Mouse (Mus musculus) limb, embryonic 11.5 days (tissue): ENCODE data around the gene Sox6. TPM values are rescaled to one million over a fixed set of nuclear protein-coding genes. Genes with fewer than 3 reads are reported as not detected.
A peak's percentile ranks its signal among the peaks of the same experiment; 100 is the strongest.

Experiments used
- ATAC-seq: fragments of 200-750 bp; cut with Nextera tagmentation; 2 replicates; pipeline ENCODE4 v1.8.0; 2017; ENCODE audit warnings: low read depth; ENCODE audit not compliant: insufficient number of reproducible peaks, low FRiP score, low TSS enrichment
- DNase-seq: peaks from one replicate; pipeline ENCODE4 v3.0.0-alpha.2; 2015; ENCODE audit warnings: low spot score
- H3K27ac ChIP-seq: fragments of 300-500 bp; sonication (generic); replicated peaks from 2 replicates; pipeline ENCODE4 v1.5.1; 2014; ENCODE audit warnings: low read depth, mild to moderate bottlenecking, low read length
- H3K27me3 ChIP-seq: fragments of 300-500 bp; sonication (generic); 2 replicates; pipeline ENCODE4 v1.6.1; 2014; ENCODE audit warnings: mild to moderate bottlenecking, low read length, mixed read lengths; ENCODE audit not compliant: control insufficient read depth, insufficient read depth
- H3K36me3 ChIP-seq: fragments of 300-500 bp; sonication (generic); 2 replicates; pipeline ENCODE4 v1.6.1; 2014; ENCODE audit warnings: mild to moderate bottlenecking, low read length, moderate library complexity, mixed read lengths; ENCODE audit not compliant: control insufficient read depth, insufficient read depth
- H3K4me1 ChIP-seq: fragments of 300-500 bp; sonication (generic); 2 replicates; pipeline ENCODE4 v1.6.1; 2014; ENCODE audit warnings: low read length, mixed read lengths; ENCODE audit not compliant: control insufficient read depth, insufficient read depth
- H3K4me2 ChIP-seq: fragments of 300-500 bp; sonication (generic); 2 replicates; pipeline ENCODE4 v1.6.1; 2014; ENCODE audit warnings: low read depth, mild to moderate bottlenecking, moderate library complexity; ENCODE audit not compliant: severe bottlenecking
- H3K4me3 ChIP-seq: fragments of 300-500 bp; sonication (generic); 2 replicates; pipeline ENCODE4 v1.5.1; 2014; ENCODE audit warnings: low read depth, low read length
- H3K9ac ChIP-seq: fragments of 300-500 bp; sonication (generic); 2 replicates; pipeline ENCODE4 v1.6.1; 2014; ENCODE audit warnings: mild to moderate bottlenecking, low read length
- H3K9me3 ChIP-seq: fragments of 300-500 bp; sonication (generic); 2 replicates; pipeline ENCODE4 v1.6.1; 2016; ENCODE audit warnings: low read length; ENCODE audit not compliant: control insufficient read depth
- WGBS: fragments of 180-500 bp; shearing (Covaris S2); extraction: QIAGEN DNeasy Blood & Tissue Kit; methylation state at CpG from one replicate; pipeline ENCODE4 v1.1.7; 2014; 5-methylcytosine and 5-hydroxymethylcytosine counted together
- polyA plus RNA-seq: library from polyadenylated mRNA; unstranded; fragments of >200 nt; fragmentation: Nextera tagmentation; extraction: Ambion mirVana; gene quantifications from 2 replicates; pipeline ENCODE4 v1.2.1, GENCODE M21; 2014

Gene Sox6
- polyA plus RNA-seq, 1 experiment from 2014 or later = 58.1 TPM

DNA sequence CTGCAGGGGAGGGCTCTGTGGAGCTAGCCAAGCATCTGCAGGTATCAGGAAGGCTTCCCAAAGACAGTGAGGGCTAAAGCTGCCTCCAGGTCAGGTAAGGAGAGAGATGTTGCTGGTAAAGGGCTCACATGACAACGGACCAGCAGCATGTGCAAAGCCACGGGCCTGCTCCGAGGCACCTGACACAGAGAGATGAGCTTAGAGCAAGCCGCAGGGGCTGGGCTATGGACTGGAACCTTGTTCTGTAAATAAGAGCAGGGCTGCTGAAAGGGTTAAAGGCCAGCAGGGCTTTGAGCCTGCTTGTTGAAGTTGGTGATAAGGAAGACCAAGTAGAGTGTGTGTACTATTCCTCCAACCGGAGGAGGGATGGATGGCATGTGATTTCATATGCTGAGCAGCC, 583.6 kb downstream of the Sox6 start:
- WGBS = 94% methylated on average over 5 of the region's 5 CpGs

GRCm38 (mm10) chr7:115453713-115454073, 584.9 kb downstream of the Sox6 start:
- Histone ChIP-seq H3K36me3 (no peaks in the 10 kb centered on the region), H3K27ac (peak overlapping the region; percentile 55; the same call in 1 of the 2 replicates), H3K9me3 (no peaks in the 10 kb centered on the region), H3K4me3 (no peak overlapping the region), H3K27me3 (no peaks in the 10 kb centered on the region), H3K4me1 (peaks cover 7% of the 10 kb centered on the region), H3K9ac (0 out of 2 replicates have a peak overlapping the region, but pooled peaks have one; percentile 23), H3K4me2 (peak overlapping the region; percentile 30; the same call in 1 of the 2 replicates)
- ATAC-seq (peak; percentile 24; the same call in 1 of the 2 replicates), DNase-seq (no peak)
- WGBS = 34% methylated on average over 7 of the region's 7 CpGs

More for the DNA sequence above, 583.6 kb downstream of the Sox6 start:
- Histone ChIP-seq H3K9me3 (no peaks in the 10 kb centered on the region), H3K27me3 (no peaks in the 10 kb centered on the region), H3K9ac (no peak overlapping the region), H3K27ac (no peak overlapping the region), H3K36me3 (no peaks in the 10 kb centered on the region), H3K4me1 (peaks cover 7% of the 10 kb centered on the region), H3K4me3 (no peak overlapping the region), H3K4me2 (no peak overlapping the region)
- ATAC-seq = no peak
- no peak for DNase-seq

- DNase-seq = peak; percentile 93
- Histone ChIP-seq H3K4me3 (no peak overlapping the region), H3K9me3 (no peaks in the 10 kb centered on the region), H3K36me3 (no peaks in the 10 kb centered on the region), H3K27ac (peak overlapping the region; percentile 55; the same call in 1 of the 2 replicates), H3K4me2 (peak overlapping the region; percentile 30; the same call in 1 of the 2 replicates), H3K27me3 (no peaks in the 10 kb centered on the region), H3K9ac (0 out of 2 replicates have a peak overlapping the region, but pooled peaks have one; percentile 23), H3K4me1 (peaks cover 7% of the 10 kb centered on the region)
- peak; percentile 89 for ATAC-seq
- WGBS = 7% methylated on average over 21 of the region's 21 CpGs
Observed at GRCm38 (mm10) chr7:115453042-115453712, 585.4 kb downstream of the Sox6 start.

DNA sequence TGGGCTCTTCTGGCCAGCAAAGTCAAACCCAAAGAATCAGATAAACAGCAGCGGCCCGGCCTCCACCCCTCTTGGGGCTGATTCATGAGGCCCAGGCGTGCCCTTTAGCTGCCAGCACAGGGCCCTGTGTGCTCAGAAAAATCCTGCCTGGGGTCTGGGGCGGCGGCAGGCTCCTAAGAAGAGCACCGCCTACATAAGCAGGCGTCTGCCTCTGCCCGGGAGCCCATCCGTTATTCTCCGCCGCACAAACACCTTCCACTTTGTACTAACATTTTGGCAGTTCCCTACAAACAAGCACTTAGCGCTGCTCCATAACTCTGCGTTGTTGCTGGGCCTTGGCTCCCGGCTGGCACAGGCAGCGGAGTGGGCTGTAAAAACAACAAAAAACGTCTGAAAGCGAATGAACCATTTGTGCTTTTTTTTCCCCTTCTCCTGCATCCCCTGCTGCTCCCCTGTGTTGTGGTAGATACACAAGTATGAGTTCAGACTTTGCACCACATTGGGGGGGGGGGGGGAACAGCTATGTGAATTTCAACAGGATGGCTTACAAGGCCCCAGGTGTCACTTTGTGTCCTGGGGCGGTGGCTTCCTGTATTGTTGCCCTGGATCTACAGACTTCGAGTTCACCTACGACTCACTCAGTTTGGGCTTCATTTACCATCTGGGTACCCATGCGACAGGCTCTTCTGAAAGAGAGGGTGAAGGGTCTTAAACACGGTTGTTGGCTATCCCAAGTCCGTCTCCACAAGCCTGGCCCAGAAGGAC, 588.0 kb downstream of the Sox6 start:
- Histone ChIP-seq H3K4me3 (no peak overlapping the region), H3K27ac (peak overlapping the region; percentile 51; the same call in 1 of the 2 replicates), H3K9ac (no peak overlapping the region), H3K27me3 (no peaks in the 10 kb centered on the region), H3K9me3 (no peaks in the 10 kb centered on the region), H3K36me3 (no peaks in the 10 kb centered on the region), H3K4me2 (no peak overlapping the region), H3K4me1 (peaks cover 11% of the 10 kb centered on the region)
- 31% methylated on average over 23 of the region's 23 CpGs for WGBS
- ATAC-seq = no peak
- DNase-seq = peak; percentile 43

DNA sequence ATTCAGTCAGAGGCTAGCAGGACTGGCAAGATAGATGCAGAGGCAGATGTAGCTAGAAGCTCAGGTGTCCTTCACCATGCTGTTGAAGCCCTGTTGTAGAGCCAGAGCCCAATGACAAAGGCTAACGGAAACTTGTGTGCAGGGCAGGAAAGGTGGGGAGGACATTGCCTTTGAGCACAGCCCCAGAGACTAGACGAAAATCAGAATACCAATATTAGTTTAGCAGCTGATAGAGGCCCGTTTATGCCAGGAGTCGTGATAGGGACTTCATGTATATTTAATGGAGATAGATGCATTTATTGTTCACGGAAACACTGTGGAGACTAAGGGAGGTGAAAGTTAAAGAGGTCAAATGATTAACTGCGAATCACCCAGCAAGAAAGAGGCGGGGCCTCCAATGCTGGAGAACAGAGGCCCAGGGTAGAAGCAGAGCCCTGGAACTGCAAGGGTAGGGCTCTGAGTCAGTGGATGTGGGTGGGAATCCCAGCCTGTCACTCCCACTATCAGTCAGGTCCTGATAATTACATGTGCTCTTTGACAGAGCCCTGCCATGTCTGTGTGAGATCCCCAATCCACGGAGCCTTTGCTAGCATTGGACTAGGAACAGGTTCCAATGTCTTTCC, 590.1 kb downstream of the Sox6 start:
- H3K36me3 ChIP-seq = no peaks in the 10 kb centered on the region
- no peak overlapping the region for H3K9ac ChIP-seq
- no peaks in the 10 kb centered on the region for H3K9me3 ChIP-seq
- no peak overlapping the region for H3K4me3 ChIP-seq
- H3K4me1 ChIP-seq = peaks cover 11% of the 10 kb centered on the region
- H3K4me2 ChIP-seq = no peak overlapping the region
- DNase-seq (no peak), ATAC-seq (no peak)
- H3K27me3 ChIP-seq = no peaks in the 10 kb centered on the region
- no peak overlapping the region for H3K27ac ChIP-seq
- 57% methylated on average over 8 of the region's 8 CpGs for WGBS

DNA sequence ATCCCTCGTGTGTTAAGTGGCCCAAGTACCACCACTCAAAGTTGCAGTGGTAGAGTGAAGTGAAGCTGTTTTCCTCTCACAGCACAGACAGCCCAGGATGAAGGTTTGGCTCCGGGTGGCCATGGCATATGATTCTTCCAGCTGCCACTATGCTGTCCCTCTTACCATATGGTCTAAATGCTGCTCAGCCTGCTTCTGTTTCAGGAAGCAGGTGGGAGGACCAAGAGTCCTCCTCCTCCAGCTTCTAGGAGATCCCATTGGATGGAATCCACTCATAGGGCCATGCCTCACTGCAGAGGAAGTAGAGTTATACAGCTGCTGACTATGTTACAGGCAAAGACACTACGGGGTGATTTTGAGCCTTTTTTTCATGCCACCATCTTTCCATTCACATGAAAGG, 591.5 kb downstream of the Sox6 start:
- H3K36me3 ChIP-seq = no peaks in the 10 kb centered on the region
- ATAC-seq = no peak
- H3K4me1 ChIP-seq = peaks cover 4% of the 10 kb centered on the region; the same call in 1 of the 2 replicates
- no peak overlapping the region for H3K4me2 ChIP-seq
- no peaks in the 10 kb centered on the region for H3K27me3 ChIP-seq
- no peak for DNase-seq
- WGBS = 66% methylated on average over 3 of the region's 3 CpGs
- H3K9ac ChIP-seq = no peak overlapping the region
- H3K4me3 ChIP-seq = no peak overlapping the region
- H3K9me3 ChIP-seq = no peaks in the 10 kb centered on the region
- no peak overlapping the region for H3K27ac ChIP-seq

DNA sequence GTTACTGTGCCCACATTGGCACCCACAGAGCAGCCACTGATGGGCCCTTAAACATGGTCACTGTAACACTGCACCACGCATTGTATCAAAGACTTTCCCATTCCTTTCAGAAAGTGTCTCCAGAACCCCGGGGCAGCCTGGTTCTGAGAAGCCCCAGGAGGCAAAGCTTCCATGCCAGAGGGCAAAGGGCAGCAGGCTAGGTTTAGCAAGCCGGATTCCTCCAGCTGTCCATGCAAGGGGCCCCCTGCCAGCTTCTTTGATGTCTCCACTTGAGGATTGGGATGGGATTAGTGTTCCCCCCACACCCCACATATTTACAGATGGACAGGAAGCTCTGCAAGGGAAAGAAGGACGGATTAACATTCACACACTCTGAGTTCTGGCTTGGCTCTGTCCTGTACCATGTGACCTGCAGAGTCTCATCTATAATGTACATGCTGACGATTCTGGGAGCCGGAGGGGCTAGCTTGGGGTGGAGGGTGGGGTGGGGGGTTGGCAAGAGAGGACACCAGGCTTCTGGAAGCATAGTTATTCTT, 592.0 kb downstream of the Sox6 start:
- no peaks in the 10 kb centered on the region for H3K27me3 ChIP-seq
- H3K4me1 ChIP-seq = peaks cover 4% of the 10 kb centered on the region; the same call in 1 of the 2 replicates
- no peak overlapping the region for H3K9ac ChIP-seq
- no peaks in the 10 kb centered on the region for H3K36me3 ChIP-seq
- ATAC-seq (peak; percentile 44; the same call in 1 of the 2 replicates), DNase-seq (no peak)
- H3K4me3 ChIP-seq = no peak overlapping the region
- H3K9me3 ChIP-seq = no peaks in the 10 kb centered on the region
- WGBS = 25% methylated on average over 6 of the region's 6 CpGs
- no peak overlapping the region for H3K27ac ChIP-seq
- H3K4me2 ChIP-seq = no peak overlapping the region
